Mouse (Mus musculus) MEL (cell line): ENCODE measurements around the gene Cdc14b. TPM values are rescaled to one million over a fixed set of nuclear protein-coding genes. Genes with fewer than 3 reads are reported as not detected.

Experiments
- DNase-seq: peaks from one replicate; pipeline ENCODE4 v3.0.0; 2011; ENCODE audit warnings: low read depth, low spot score
- H3K27ac ChIP-seq: 2 replicates; pipeline ENCODE4 v1.5.1; 2012; ENCODE audit warnings: low read depth, mild to moderate bottlenecking, control low read depth, low read length, moderate library complexity; ENCODE audit not compliant: control insufficient read depth
- H3K27me3 ChIP-seq, 2 experiments: fragments of 150-350 bp in 1 of 2; sonication (generic) in 1 of 2; 2 replicates each; pipeline ENCODE4 v1.6.1; 2012; ENCODE audit warnings: low read length in 2 of 2, mild to moderate bottlenecking in 2 of 2, improper control_type of control experiment in 1 of 2, moderate library complexity in 1 of 2; ENCODE audit not compliant: insufficient read depth in 2 of 2, control insufficient read depth in 1 of 2
- H3K36me3 ChIP-seq, 2 experiments: 2 replicates each; pipeline ENCODE4 v1.6.1; 2012 to 2014; ENCODE audit warnings: low read length in 2 of 2, improper control_type of control experiment in 1 of 2, inconsistent platforms in 1 of 2, mild to moderate bottlenecking in 1 of 2; ENCODE audit not compliant: insufficient read depth in 2 of 2, control insufficient read depth in 1 of 2
- H3K4me1 ChIP-seq, 2 experiments: fragments of 150-350 bp in 1 of 2; sonication (generic) in 1 of 2; 2 replicates each; pipeline ENCODE4 v1.6.1; 2012; ENCODE audit warnings: low read length in 2 of 2, improper control_type of control experiment in 1 of 2, mild to moderate bottlenecking in 1 of 2; ENCODE audit not compliant: insufficient read depth in 2 of 2, control insufficient read depth in 1 of 2
- H3K4me3 ChIP-seq, 2 experiments: fragments of 150-350 bp in 1 of 2; sonication (generic) in 1 of 2; 2 replicates each; pipeline ENCODE4 v1.5.1; 2012; ENCODE audit warnings: low read depth in 2 of 2, low read length in 2 of 2, mild to moderate bottlenecking in 2 of 2, moderate library complexity in 2 of 2, control low read depth in 1 of 2, improper control_type of control experiment in 1 of 2; ENCODE audit not compliant: control insufficient read depth in 1 of 2, insufficient read depth in 1 of 2
- H3K79me2 ChIP-seq: 2 replicates; pipeline ENCODE4 v1.6.1; 2012; ENCODE audit warnings: mild to moderate bottlenecking, low read length, moderate library complexity; ENCODE audit not compliant: control insufficient read depth, poor library complexity, insufficient read depth
- H3K9ac ChIP-seq: 2 replicates; pipeline ENCODE4 v1.6.1; 2012; ENCODE audit warnings: low read depth, mild to moderate bottlenecking, control low read depth, low read length, moderate library complexity; ENCODE audit not compliant: control insufficient read depth, poor library complexity, severe bottlenecking
- H3K9me3 ChIP-seq: fragments of 150-350 bp; sonication (generic); replicated peaks from 2 replicates; pipeline ENCODE4 v1.6.1; 2012; ENCODE audit warnings: mild to moderate bottlenecking, low read length, improper control_type of control experiment, moderate library complexity; ENCODE audit not compliant: insufficient read depth
- BHLHE40 ChIP-seq: IDR thresholded peaks from 2 replicates; pipeline ENCODE4 v1.6.1; 2012; ENCODE audit warnings: low read depth, mild to moderate bottlenecking, inconsistent platforms, low read length, improper control_type of control experiment, borderline replicate concordance
- CTCF ChIP-seq, 3 experiments: IDR thresholded peaks in 2 of 3; conservative IDR thresholded peaks in 1 of 3; 2 replicates each; pipeline ENCODE4 v1.5.1; 2011 to 2012; ENCODE audit warnings: low read length in 3 of 3, low read depth in 2 of 3, mild to moderate bottlenecking in 2 of 3, improper control_type of control experiment in 1 of 3, inconsistent platforms in 1 of 3, mixed read lengths in 1 of 3, moderate library complexity in 1 of 3; ENCODE audit not compliant: control insufficient read depth in 1 of 3, insufficient read depth in 1 of 3, poor library complexity in 1 of 3, severe bottlenecking in 1 of 3
- ELF1 ChIP-seq: IDR thresholded peaks from 2 replicates; pipeline ENCODE4 v1.6.1; 2014; ENCODE audit warnings: low read depth, mild to moderate bottlenecking, inconsistent platforms, low read length, improper control_type of control experiment, moderate library complexity
- ETS1 ChIP-seq: IDR thresholded peaks from 2 replicates; pipeline ENCODE4 v1.6.1; 2012; ENCODE audit warnings: low read depth, mild to moderate bottlenecking, inconsistent platforms, low read length, improper control_type of control experiment, moderate library complexity
- GATA1 ChIP-seq: IDR thresholded peaks from 2 replicates; pipeline ENCODE4 v1.6.1; 2011; ENCODE audit warnings: low read depth, low read length, improper control_type of control experiment
- HCFC1 ChIP-seq: IDR thresholded peaks from 2 replicates; pipeline ENCODE4 v1.6.1; 2012; ENCODE audit warnings: low read depth, mild to moderate bottlenecking, inconsistent platforms, low read length, improper control_type of control experiment, moderate library complexity
- JUND ChIP-seq: IDR thresholded peaks from 2 replicates; pipeline ENCODE4 v1.6.1; 2011; ENCODE audit warnings: low read depth, mild to moderate bottlenecking, improper control_type of control experiment, low read length
- KAT2A ChIP-seq: conservative IDR thresholded peaks from 2 replicates; pipeline ENCODE4 v1.6.1; 2012; ENCODE audit warnings: low read depth, low read length, improper control_type of control experiment, inconsistent platforms
- MEF2A ChIP-seq: IDR thresholded peaks from 2 replicates; pipeline ENCODE4 v1.6.1; 2014; ENCODE audit warnings: low read depth, mild to moderate bottlenecking, inconsistent platforms, low read length, improper control_type of control experiment; ENCODE audit not compliant: poor library complexity, insufficient replicate concordance, severe bottlenecking; ENCODE audit errors: extremely low read depth
- MYB ChIP-seq: IDR thresholded peaks from 2 replicates; pipeline ENCODE4 v1.6.1; 2011; ENCODE audit warnings: mild to moderate bottlenecking, low read depth, low read length, improper control_type of control experiment
- NELFE ChIP-seq: IDR thresholded peaks from 2 replicates; pipeline ENCODE4 v1.6.1; 2011; ENCODE audit warnings: low read depth, low read length, improper control_type of control experiment
- SIN3A ChIP-seq: IDR thresholded peaks from 2 replicates; pipeline ENCODE4 v1.6.1; 2012; ENCODE audit warnings: low read length, improper control_type of control experiment, inconsistent platforms
- SMC3 ChIP-seq: IDR thresholded peaks from 2 replicates; pipeline ENCODE4 v1.6.1; 2011; ENCODE audit warnings: low read depth, low read length, improper control_type of control experiment
- TBP ChIP-seq: IDR thresholded peaks from 2 replicates; pipeline ENCODE4 v1.8.0; 2011; ENCODE audit warnings: low read depth, low read length, improper control_type of control experiment
- TCF12 ChIP-seq: IDR thresholded peaks from 2 replicates; pipeline ENCODE4 v1.6.1; 2014; ENCODE audit warnings: low read depth, mild to moderate bottlenecking, inconsistent platforms, low read length, improper control_type of control experiment, moderate library complexity
- UBTF ChIP-seq: IDR thresholded peaks from 2 replicates; pipeline ENCODE4 v1.6.1; 2012; ENCODE audit warnings: low read depth, mild to moderate bottlenecking, inconsistent platforms, low read length, improper control_type of control experiment, moderate library complexity, borderline replicate concordance; ENCODE audit not compliant: insufficient read depth
- USF1 ChIP-seq: IDR thresholded peaks from 2 replicates; pipeline ENCODE4 v1.6.1; 2014; ENCODE audit warnings: low read depth, mild to moderate bottlenecking, inconsistent platforms, low read length, improper control_type of control experiment, moderate library complexity
- ZKSCAN1 ChIP-seq: IDR thresholded peaks from 2 replicates; pipeline ENCODE4 v1.6.1; 2012; ENCODE audit warnings: low read depth, mild to moderate bottlenecking, inconsistent platforms, low read length, improper control_type of control experiment, moderate library complexity
- polyA plus RNA-seq, 2 experiments: library from polyadenylated mRNA; stranded (reverse) in 1 of 2; unstranded in 1 of 2; fragments of >175 nt in 1 of 2; fragments of >200 nt in 1 of 2; gene quantifications; 2 replicates each; pipeline versions ENCODE4 v1.2.1 to v1.2.4; 2012; ENCODE audit warnings: low replicate concordance in 2 of 2, low read depth in 1 of 2; ENCODE audit not compliant: insufficient read length in 2 of 2, insufficient read depth in 1 of 2, missing spikeins in 1 of 2
- total RNA-seq: library from RNA; depleted of rRNA; stranded (reverse); fragments of 300-350 nt; gene quantifications from 2 replicates; pipeline ENCODE4 v1.2.3, GENCODE M21; 2012

Cdc14b gene
- total and polyA plus RNA-seq, 3 experiments = 18.7 to 28.3 TPM; not detected in 1

- H3K4me1 ChIP-seq = peaks cover 3 to 10% of the 10 kb centered on the region in 2 experiments; a peak in 3 of 4 replicates
- TF ChIP-seq KAT2A = no peak
- TF ChIP-seq MEF2A = no peak
- TF ChIP-seq TBP = no peak
- TF ChIP-seq BHLHE40 = no peak
- TF ChIP-seq UBTF = no peak
- TF ChIP-seq CTCF (IDR thresholded peaks at IDR 0.05 in 2 of 3, conservative IDR thresholded peaks at IDR 0.05 in 1 of 3; ENCODE audit: control insufficient read depth in 1 of 3, insufficient read depth in 1 of 3, low read depth in 2 of 3, low read length in 3 of 3, poor library complexity in 1 of 3, severe bottlenecking in 1 of 3) = no peak
- no peak for TF ChIP-seq ZKSCAN1
- TF ChIP-seq SMC3 = no peak
- no peak for TF ChIP-seq ELF1
- no peak for TF ChIP-seq NELFE
- H3K27ac ChIP-seq = no peak overlapping the region
- no peak overlapping the region for H3K4me3 ChIP-seq
- no peaks in the 10 kb centered on the region for H3K27me3 ChIP-seq
- H3K9ac ChIP-seq = no peak overlapping the region
- peaks cover 0 to 26% of the 10 kb centered on the region in 2 experiments for H3K36me3 ChIP-seq
- no peak for DNase-seq
- H3K79me2 ChIP-seq = no peaks in the 10 kb centered on the region
- H3K9me3 ChIP-seq = no peaks in the 10 kb centered on the region
Observed at GRCm38 (mm10) chr13:64235777-64236176, 39.3 kb downstream of the Cdc14b start.

GRCm38 (mm10) chr13:64235062-64235715 is 39.9 kb downstream of the Cdc14b start:
- H3K36me3 ChIP-seq = peaks cover 0 to 23% of the 10 kb centered on the region in 2 experiments
- H3K9ac ChIP-seq = no peak overlapping the region
- H3K9me3 ChIP-seq = no peaks in the 10 kb centered on the region
- H3K27ac ChIP-seq = no peak overlapping the region
- peaks cover 3 to 10% of the 10 kb centered on the region in 2 experiments; a peak in 3 of 4 replicates for H3K4me1 ChIP-seq
- no peak for DNase-seq
- H3K79me2 ChIP-seq = no peaks in the 10 kb centered on the region
- no peak for TF ChIP-seq MYB
- TF ChIP-seq JUND = no peak
- no peak for TF ChIP-seq USF1
- no peak for TF ChIP-seq GATA1
- no peak for TF ChIP-seq HCFC1
- TF ChIP-seq SIN3A = no peak
- TF ChIP-seq TCF12 = no peak
- TF ChIP-seq ZKSCAN1 = no peak
- no peak for TF ChIP-seq MEF2A
- TF ChIP-seq ETS1 = no peak
- H3K4me3 ChIP-seq = no peak overlapping the region
- no peaks in the 10 kb centered on the region for H3K27me3 ChIP-seq
